Mouse (Mus musculus) erythroid progenitor cell, adult 5-6 weeks (primary cell): Measurements from ENCODE around the gene Clybl. TPM values are rescaled to one million over a fixed set of nuclear protein-coding genes. Genes with fewer than 3 reads are reported as not detected.

Source experiments
- ATAC-seq: replicated peaks from 2 replicates; pipeline ENCODE4 v1.8.0; 2016; ENCODE audit warnings: moderate number of reproducible peaks, mild to moderate bottlenecking, moderate TSS enrichment, inconsistent platforms; ENCODE audit not compliant: poor library complexity, low FRiP score, severe bottlenecking
- total RNA-seq, 2 experiments: library from RNA; stranded (forward) in 1 of 2; stranded (reverse) in 1 of 2; fragments of 150-400 nt in 1 of 2; fragments of 186-747, 209-891 nt in 1 of 2; gene quantifications; 2 replicates each; pipeline versions ENCODE4 v1.2.3 to v1.2.4; 2015 to 2017; ENCODE audit warnings: low replicate concordance in 2 of 2

The Clybl gene
- total RNA-seq, 2 experiments from 2014 or later, result 15.2 to 23.5 TPM

DNA sequence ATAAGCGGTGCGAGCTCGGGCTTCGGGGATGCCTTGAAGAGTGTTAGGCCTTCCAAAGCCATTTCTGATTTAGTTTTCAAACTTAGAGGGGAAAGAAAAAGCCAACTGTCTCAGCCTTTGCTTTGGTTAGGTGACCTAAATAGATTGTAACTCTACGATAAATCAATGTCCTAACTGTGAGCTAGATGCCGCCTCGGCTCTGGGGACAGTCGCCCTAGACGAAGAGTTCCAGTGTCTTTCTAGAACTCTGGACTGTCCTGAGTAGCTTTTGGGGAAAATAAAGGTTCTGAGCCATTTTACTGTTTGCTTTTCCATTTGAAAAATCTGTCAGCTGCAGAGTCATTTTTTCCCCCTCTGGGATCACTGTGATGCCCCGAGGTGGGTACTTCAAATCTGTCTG, 49.6 kb downstream of the Clybl start:
- ATAC-seq, result no peak

- ATAC-seq, result no peak
Observed at GRCm38 (mm10) chr14:122233212-122233714, 51.8 kb downstream of the Clybl start.

DNA sequence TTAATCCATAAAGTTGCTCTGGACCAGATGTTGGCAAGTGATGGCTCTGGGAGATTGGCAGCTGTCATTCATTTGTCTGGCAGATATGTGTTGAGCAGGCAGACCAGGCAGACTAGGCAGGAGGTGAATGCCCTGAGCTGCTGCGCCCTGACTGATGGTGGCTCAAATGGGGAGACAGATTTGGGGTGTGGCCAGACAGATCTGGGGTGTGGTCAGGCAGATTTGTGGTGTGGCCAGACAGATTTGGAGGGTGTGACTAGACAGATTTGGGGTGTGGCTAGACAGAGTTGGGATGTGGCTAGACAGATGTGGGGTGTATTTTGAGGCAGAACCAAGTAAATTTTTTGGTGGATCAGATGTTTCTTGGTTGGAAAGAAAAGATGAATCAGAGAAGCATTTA, 62.4 kb downstream of the Clybl start:
- ATAC-seq, result no peak

DNA sequence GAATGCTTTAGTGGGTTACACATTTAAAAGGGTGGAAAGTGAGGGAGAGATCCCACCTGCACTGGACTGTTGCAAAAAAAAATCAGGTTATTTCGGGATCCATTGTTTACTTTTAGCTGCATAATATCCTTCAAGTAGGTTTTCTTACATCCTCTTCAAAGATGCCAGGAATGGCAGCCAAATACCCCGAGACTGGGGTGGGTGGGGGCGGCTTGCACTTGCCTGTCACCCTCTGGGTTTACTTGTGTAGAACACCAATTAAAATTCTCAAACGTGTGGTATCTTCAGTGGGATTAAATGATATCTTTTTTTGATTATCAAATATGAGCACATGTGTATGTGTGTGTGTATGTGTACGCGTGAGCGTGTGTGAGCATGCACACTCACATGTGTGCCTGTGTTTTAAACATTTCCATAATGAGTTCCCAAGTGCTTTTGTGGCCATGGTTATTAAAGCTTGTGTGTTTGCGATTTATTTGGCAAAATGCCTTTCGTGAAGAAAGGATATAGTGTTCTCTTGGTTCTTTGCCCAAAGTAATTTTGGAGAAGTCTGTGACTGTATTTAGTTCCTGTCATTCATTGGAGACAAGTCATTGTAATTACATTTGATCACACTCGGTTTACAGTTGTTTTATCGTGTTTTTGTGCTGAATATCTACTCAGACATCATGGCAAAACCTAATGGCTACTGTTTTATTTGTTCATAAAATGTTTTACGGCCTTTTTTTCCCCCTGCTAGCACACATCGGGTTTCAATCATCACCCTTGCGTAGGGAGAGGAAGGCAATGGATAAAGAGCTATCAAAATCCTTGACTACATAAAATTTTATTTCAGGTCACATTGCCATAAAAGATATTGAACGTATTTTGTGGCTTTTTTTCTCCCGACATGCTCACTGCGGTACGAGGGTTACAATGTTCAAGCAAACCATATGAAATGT, 65.7 kb downstream of the Clybl start:
- no peak for ATAC-seq

GRCm38 (mm10) chr14:122249123-122249522, 67.6 kb downstream of the Clybl start:
- ATAC-seq, result peak; percentile 57; the same call in 1 of the 2 replicates

- ATAC-seq, result no peak
Observed at GRCm38 (mm10) chr14:122251346-122251745, 69.8 kb downstream of the Clybl start.

DNA sequence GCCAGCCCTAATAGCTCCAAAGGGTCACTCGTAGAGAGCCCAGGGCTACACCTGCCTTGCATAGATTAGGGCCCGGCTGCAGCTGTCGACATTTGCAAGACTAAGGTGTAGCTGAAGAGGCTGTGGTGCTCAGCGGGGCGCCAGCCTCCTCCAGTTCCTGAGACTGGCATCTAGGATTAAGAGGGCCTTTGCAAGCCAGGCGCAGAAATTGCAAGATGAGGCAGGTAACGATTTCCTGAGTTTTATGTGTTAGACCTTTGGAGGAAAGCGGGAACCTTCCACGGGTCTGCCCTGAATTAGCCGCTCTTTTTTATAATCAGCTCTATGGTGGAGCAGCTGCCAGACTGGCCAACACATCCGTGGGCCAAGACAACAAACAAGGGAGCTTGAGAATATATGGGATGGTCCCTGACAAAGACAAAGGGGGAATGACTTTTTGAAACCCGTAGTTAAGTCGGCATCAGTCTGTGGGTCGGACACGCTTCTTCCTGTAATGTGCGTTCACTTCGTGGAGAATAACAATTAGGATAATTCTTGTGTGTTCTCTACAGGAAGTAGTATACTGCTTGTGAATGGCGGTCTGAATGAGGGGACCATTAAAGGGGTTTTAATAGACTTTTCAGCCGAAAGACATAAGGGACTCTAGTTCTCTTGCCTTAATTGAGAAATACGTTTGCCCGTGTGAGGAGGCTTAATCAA, 74.2 kb downstream of the Clybl start:
- ATAC-seq, result no peak

- no peak for ATAC-seq
Observed at GRCm38 (mm10) chr14:122256261-122256634, 74.7 kb downstream of the Clybl start.

- no peak for ATAC-seq
Observed at GRCm38 (mm10) chr14:122258297-122258696, 76.8 kb downstream of the Clybl start.

DNA sequence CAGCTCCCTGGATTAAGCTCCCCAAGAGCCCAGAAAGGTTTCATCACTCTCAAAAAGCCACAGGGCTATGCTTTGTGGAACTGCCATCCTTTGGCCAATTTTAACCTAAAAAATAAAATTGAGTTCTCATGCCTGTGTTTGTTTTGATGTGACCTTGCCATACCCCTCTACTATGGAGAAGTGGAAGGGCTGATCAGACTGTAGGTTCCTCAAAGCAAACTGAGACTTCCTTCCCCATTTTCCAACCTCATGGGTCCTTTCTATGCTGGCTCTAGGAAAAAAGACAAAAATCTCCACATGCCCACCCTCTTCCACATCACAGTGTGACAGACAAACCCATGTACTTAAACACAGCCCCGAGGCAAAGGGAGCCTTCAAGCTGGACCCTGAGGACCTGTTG, 79.7 kb downstream of the Clybl start:
- ATAC-seq, result no peak

DNA sequence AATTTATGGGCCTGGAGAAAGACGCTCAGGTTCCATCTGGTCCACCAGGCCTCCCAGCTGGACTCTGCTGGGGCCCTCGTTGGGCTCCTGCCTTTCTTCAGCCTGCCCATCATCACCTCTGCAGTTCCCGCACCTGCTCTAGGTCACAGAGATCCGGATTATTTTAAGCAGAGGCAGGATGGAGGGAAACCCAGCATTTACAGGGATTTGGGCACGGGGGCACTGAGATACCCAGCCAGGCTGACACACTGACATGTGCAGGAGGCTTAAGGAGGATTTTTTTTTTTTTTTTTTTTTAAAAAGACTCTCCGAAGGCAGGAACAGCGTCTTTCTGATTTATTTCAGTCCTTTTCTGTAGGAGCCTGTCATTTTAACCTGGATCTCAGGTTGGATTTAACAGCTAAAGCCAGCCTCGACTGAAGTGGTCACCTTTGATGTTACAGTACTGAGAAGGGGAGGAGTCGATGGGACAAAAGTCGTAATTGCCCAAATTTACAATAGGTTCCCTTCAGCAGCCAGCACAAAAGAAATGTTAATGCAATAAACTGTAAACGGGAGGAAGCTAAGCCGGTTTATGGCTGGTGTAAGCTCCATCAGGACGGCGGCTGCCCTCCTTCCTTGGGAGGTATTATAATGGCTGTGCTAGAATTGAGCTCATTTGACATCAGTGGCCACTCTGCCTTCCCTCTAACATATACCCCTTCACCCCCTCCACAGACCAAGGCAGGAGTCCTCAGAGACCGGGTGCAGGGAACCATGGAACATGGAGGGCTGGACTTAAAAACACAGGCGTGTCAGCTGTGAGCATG, 81.6 kb downstream of the Clybl start:
- no peak for ATAC-seq

DNA sequence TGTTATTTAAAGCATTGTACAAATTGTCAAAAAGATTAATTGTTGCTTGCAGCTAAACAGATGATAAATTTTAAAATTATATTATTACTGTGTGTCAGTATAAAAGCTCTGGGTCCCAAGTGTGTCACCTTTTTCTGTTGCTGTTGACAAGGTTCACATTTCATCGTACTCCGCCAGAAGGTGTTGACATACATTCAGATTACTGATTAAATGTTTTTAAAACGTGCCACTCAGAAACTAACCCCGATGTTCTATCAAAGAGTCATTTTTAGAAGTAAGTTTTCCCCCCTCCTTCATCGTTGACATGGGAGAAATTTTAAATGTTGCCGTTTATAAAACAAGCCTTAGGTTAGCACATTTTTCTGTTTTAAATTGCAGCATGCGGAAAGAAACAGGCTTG, 83.7 kb downstream of the Clybl start:
- ATAC-seq, result no peak

DNA sequence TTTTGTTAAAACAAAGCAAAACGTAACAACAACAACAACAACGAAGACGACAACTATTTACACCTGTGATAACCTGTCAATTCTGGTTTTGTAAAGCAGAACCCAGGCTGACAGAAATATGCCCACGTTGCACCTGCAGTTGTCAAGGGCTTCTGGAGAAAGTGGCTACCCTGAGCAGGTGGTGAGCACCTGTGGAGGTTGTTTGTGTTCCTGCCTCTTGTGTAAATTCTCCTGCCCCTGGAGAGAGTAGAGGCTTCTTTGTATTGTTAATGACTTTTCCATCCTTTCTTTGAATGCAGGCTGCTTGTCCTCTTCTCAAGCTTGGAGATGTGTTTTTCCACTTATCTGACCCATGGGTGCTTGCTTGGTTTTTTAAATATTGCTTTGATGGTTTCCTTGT, 86.1 kb downstream of the Clybl start:
- no peak for ATAC-seq

GRCm38 (mm10) chr14:122271104-122271746, 89.7 kb downstream of the Clybl start:
- no peak for ATAC-seq

DNA sequence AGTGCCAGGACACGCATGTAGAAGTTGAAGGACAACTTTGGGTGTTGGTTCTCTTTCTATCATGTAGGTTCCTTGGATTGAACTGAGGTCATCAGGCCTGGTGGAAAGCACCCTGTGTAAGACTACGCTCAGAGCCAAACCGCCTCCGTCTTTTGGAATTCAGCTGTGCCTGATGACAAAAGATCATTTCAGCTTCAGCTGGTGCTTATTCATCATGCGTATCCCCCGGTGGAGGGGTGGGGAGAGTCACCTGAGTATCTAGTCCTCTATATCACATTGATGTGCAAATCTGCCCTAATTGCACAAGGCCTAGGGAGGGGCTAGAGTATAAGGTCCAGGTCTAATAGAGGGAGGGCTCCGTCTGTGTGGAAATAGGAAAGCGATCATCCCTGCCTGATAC, 95.6 kb downstream of the Clybl start:
- ATAC-seq, result no peak

DNA sequence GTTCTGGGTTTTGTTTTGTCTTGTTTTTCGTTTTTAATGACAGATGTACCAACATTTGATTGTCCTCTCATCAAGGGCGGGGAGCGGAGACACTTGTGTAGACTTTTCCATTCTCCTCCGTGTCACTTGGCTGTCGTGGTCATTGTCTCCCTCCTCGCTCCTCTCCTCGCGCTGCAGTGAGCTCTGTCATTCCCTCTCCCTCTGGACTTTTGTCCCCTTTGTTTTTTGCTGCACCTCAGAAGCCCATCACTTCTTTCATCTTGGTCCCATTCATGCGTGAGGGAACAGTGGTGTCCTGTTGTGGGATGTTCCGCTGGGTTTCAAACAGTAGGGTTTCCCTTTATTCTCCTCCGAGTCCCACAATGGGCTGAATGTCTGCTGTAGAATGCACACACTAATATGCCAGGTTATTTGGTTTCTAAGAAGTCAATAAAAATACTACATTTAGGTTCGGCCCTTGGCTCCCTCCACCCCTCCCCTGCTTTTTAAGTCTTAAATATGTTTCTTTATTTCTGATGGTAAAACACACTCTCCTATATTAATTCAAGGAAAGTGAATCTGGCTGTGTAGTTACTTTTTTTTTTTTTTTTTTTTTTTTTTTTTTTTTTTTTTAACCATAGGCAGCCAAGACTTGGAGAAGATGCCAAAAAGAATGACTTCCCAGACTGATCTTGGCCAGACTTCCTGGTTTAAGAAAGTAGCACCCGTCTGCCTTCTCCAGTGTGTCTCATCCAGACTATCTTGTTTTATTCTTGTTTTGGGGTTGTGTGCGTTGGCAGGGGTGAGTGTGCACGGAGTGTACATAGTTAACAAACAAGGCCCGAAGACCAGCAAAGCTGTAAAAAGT, 98.2 kb downstream of the Clybl start:
- ATAC-seq, result no peak

GRCm38 (mm10) chr14:122280309-122281071, 99.0 kb downstream of the Clybl start:
- ATAC-seq, result no peak

DNA sequence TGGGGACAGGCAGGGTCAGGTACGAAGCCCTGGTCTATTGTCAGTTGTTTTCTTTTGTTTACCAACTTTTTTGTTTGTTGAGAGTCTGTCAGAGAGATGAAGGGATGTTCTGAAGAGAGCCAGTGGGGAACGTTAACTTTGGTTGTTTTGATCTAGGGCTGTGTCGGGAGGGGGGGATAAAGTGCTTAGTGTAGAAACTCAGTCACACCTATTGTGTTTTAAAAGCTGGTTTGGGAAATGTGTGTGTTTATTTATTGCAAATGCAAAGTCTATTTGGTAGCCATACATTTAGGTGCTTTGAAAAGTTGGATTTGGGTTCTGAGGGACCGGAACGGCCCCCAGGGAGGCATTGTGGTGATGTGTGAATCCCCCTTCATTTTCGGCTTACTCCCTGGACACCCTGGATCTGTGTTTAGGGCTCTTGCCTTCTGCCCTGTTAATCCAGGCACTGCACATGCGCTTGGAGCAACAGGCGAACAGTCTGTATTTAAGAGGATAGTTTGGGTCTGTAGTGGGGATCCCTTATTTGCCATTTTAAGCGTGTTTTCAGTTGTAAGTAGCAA, 99.6 kb downstream of the Clybl start:
- ATAC-seq, result no peak
